Mouse (Mus musculus) stomach, embryonic 16.5 days (tissue): ENCODE measurements at regions not wholly inside any gene's neighbourhood (a gene's known extent, or its start where the extent isn't known, plus 50 kb on each side); places are given as distances from the start of the nearest gene placed in this dataset.

Experiments used
- ATAC-seq: fragments of 200-750 bp; cut with Nextera tagmentation; 2 replicates; pipeline ENCODE4 v1.8.0; 2017; ENCODE audit warnings: moderate number of reproducible peaks, moderate TSS enrichment; ENCODE audit not compliant: insufficient read depth, low FRiP score
- H3K27ac ChIP-seq: fragments of 300-500 bp; sonication (generic); 2 replicates; pipeline ENCODE4 v1.5.1; 2014; ENCODE audit warnings: low read length
- H3K27me3 ChIP-seq: fragments of 300-500 bp; sonication (generic); 2 replicates; pipeline ENCODE4 v1.6.1; 2014; ENCODE audit warnings: low read length, control low read depth, mixed read lengths; ENCODE audit not compliant: control insufficient read depth, insufficient read depth
- H3K36me3 ChIP-seq: fragments of 300-500 bp; sonication (generic); 2 replicates; pipeline ENCODE4 v1.6.1; 2014; ENCODE audit warnings: low read length; ENCODE audit not compliant: control insufficient read depth, insufficient read depth
- H3K4me1 ChIP-seq: fragments of 300-500 bp; sonication (generic); 2 replicates; pipeline ENCODE4 v1.6.1; 2014; ENCODE audit warnings: low read length, control low read depth, mixed read lengths; ENCODE audit not compliant: control insufficient read depth, insufficient read depth
- H3K4me2 ChIP-seq: fragments of 300-500 bp; sonication (generic); 2 replicates; pipeline ENCODE4 v1.6.1; 2014; ENCODE audit warnings: low read depth, low read length, mixed read lengths
- H3K4me3 ChIP-seq: fragments of 300-500 bp; sonication (generic); replicated peaks from 2 replicates; pipeline ENCODE4 v1.5.1; 2014; ENCODE audit warnings: mild to moderate bottlenecking, low read length
- H3K9ac ChIP-seq: fragments of 300-500 bp; sonication (generic); 2 replicates; pipeline ENCODE4 v1.6.1; 2014; ENCODE audit warnings: low read length
- H3K9me3 ChIP-seq: fragments of 300-500 bp; sonication (generic); replicated peaks from 2 replicates; pipeline ENCODE4 v1.6.1; 2016; ENCODE audit warnings: low read length, control low read depth; ENCODE audit not compliant: control insufficient read depth
- whole genome bisulfite sequencing: fragments of 180-500 bp; shearing (Covaris S2); extraction: QIAGEN DNeasy Blood & Tissue Kit; methylation state at CpG from one replicate; pipeline ENCODE4 v1.1.7; 2014; 5-methylcytosine and 5-hydroxymethylcytosine counted together

DNA sequence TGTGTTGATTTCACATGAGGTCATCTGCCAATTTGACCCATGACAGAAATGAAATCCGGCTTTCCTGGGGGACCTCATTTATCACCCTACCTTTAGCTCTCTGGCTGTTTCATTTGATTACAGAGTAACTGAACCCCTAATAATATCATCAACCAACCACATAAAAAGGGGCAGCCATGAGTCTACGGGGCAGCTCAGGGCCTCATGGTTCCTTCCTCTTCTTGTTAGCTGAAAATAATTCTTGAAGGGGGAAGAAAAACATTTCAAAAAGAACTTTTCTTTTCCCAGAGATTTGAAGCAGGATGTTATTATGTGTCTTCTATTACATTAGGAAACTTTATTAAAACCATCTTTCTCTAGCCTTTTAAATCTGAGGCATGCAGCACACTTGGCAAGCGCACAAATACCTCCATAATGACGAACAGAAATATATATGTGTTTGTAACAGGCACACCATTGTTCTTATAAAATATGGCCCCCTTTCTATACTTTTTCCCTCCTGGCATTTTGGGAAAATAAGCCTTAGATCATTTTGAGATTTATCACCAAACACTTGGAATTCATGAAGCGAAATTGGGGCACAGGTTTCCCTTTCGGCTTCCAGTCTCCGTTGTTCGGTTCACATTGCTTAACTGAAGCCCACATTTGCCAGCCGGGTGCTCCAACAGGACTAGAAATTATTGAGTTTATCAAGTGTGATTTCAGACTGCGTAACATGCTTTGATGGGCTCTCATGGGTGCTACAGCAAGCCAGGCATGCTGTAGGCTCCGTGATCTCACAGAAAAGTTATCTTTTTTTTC lies 90.7 kb upstream of the Irs2 start:
- H3K4me3 ChIP-seq: no peak overlapping the region
- no peaks in the 10 kb centered on the region for H3K36me3 ChIP-seq
- WGBS: 75% methylated on average over 11 of the region's 11 CpGs
- H3K4me1 ChIP-seq: no peaks in the 10 kb centered on the region
- no peak overlapping the region for H3K9ac ChIP-seq
- 0 out of 2 replicates have a peak, but pooled peaks cover 4% of the 10 kb centered on the region for H3K27me3 ChIP-seq
- no peaks in the 10 kb centered on the region for H3K9me3 ChIP-seq
- H3K4me2 ChIP-seq: no peak overlapping the region
- H3K27ac ChIP-seq: no peak overlapping the region
- ATAC-seq: no peak

GRCm38 (mm10) chr8:11098228-11098778 lies 90.0 kb upstream of the Irs2 start:
- no peak overlapping the region for H3K27ac ChIP-seq
- 56% methylated on average over 10 of the region's 10 CpGs for WGBS
- no peak overlapping the region for H3K4me3 ChIP-seq

DNA sequence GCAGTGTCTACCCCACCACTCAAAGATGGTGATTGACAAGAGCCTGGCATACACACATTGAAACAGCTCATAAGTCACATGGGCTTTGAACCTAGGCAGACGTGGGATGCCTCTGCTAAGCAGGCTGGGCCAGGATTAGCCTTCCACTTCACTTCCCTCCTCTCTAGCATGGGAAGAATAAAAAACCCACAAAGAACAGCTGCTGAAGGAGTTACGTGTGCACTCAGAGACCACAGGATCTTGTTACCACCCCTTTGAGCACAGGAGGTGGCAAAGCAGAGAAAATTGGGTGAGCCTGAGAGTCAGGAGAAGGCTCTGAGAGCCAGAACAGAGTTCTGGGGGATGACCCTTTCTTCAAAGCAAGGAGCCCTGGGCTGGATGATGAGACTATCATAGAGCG lies 89.6 kb upstream of the Irs2 start:
- no peak overlapping the region for H3K27ac ChIP-seq
- H3K9ac ChIP-seq: no peak overlapping the region
- WGBS: 72% methylated on average over 3 of the region's 3 CpGs
- H3K9me3 ChIP-seq: no peaks in the 10 kb centered on the region
- H3K27me3 ChIP-seq: 0 out of 2 replicates have a peak, but pooled peaks cover 4% of the 10 kb centered on the region
- no peak for ATAC-seq
- H3K36me3 ChIP-seq: no peaks in the 10 kb centered on the region
- H3K4me3 ChIP-seq: no peak overlapping the region
- H3K4me1 ChIP-seq: no peaks in the 10 kb centered on the region
- no peak overlapping the region for H3K4me2 ChIP-seq

More at GRCm38 (mm10) chr8:11098228-11098778, 90.0 kb upstream of the Irs2 start:
- Histone ChIP-seq H3K36me3 (no peaks in the 10 kb centered on the region), H3K4me2 (no peak overlapping the region), H3K9me3 (no peaks in the 10 kb centered on the region), H3K27me3 (0 out of 2 replicates have a peak, but pooled peaks cover 4% of the 10 kb centered on the region), H3K4me1 (no peaks in the 10 kb centered on the region), H3K9ac (no peak overlapping the region)
- no peak for ATAC-seq

GRCm38 (mm10) chr8:11094516-11094915 lies 86.3 kb upstream of the Irs2 start:
- ATAC-seq: no peak
- Histone ChIP-seq H3K4me2 (no peak overlapping the region), H3K36me3 (no peaks in the 10 kb centered on the region), H3K9ac (no peak overlapping the region), H3K4me3 (no peak overlapping the region), H3K27me3 (no peaks in the 10 kb centered on the region), H3K9me3 (no peaks in the 10 kb centered on the region), H3K4me1 (no peaks in the 10 kb centered on the region), H3K27ac (no peak overlapping the region)
- WGBS: 39% methylated on average over 8 of the region's 8 CpGs

GRCm38 (mm10) chr8:11092348-11092747 lies 84.1 kb upstream of the Irs2 start:
- no peaks in the 10 kb centered on the region for H3K9me3 ChIP-seq
- H3K27ac ChIP-seq: no peak overlapping the region
- no peaks in the 10 kb centered on the region for H3K27me3 ChIP-seq
- H3K4me1 ChIP-seq: no peaks in the 10 kb centered on the region
- no peak for ATAC-seq
- no peaks in the 10 kb centered on the region for H3K36me3 ChIP-seq
- no peak overlapping the region for H3K4me2 ChIP-seq
- no peak overlapping the region for H3K4me3 ChIP-seq
- H3K9ac ChIP-seq: no peak overlapping the region
- 43% methylated on average over 4 of the region's 4 CpGs for WGBS

GRCm38 (mm10) chr8:11091675-11092345 lies 83.6 kb upstream of the Irs2 start:
- no peak overlapping the region for H3K4me3 ChIP-seq
- no peaks in the 10 kb centered on the region for H3K27me3 ChIP-seq
- H3K9ac ChIP-seq: no peak overlapping the region
- H3K4me2 ChIP-seq: no peak overlapping the region
- no peaks in the 10 kb centered on the region for H3K4me1 ChIP-seq
- no peaks in the 10 kb centered on the region for H3K9me3 ChIP-seq
- ATAC-seq: no peak
- H3K36me3 ChIP-seq: no peaks in the 10 kb centered on the region
- no peak overlapping the region for H3K27ac ChIP-seq
- WGBS: 61% methylated on average over 3 of the region's 3 CpGs

GRCm38 (mm10) chr8:11088946-11089665 lies 80.8 kb upstream of the Irs2 start:
- Histone ChIP-seq H3K36me3 (no peaks in the 10 kb centered on the region), H3K9ac (no peak overlapping the region), H3K27ac (no peak overlapping the region), H3K9me3 (no peaks in the 10 kb centered on the region), H3K27me3 (no peaks in the 10 kb centered on the region), H3K4me2 (no peak overlapping the region), H3K4me1 (peaks cover 11% of the 10 kb centered on the region), H3K4me3 (no peak overlapping the region)
- WGBS: 48% methylated on average over 12 of the region's 12 CpGs
- ATAC-seq: no peak

DNA sequence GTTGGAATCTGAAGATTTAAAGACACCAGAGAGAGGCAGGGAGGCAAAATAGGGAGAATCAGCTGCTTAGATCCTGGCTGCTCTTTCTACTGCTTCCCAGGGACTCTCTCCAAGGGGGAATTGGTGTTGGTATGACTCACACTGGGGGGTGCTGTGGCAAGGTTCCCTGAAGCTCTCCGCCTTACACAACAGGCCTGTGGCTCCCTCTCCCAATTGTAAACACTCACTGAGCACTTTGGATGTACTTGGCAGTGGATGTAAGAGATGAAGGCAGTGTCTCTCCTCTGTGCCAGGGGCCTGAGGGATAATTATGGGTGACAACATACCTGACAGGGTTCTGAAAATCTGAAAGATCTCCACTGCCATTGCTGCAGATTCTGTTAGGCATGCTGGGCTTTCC lies 77.0 kb upstream of the Irs2 start:
- H3K27ac ChIP-seq: no peak overlapping the region; the same call in 1 of the 2 replicates

More for the DNA sequence above, 77.0 kb upstream of the Irs2 start:
- WGBS: 50% methylated on average over 1 of the region's 1 CpGs
- Histone ChIP-seq H3K36me3 (no peaks in the 10 kb centered on the region), H3K4me1 (peaks cover 15% of the 10 kb centered on the region), H3K4me2 (no peak overlapping the region), H3K9ac (no peak overlapping the region), H3K9me3 (no peaks in the 10 kb centered on the region), H3K27me3 (no peaks in the 10 kb centered on the region), H3K4me3 (no peak overlapping the region)
- peak; percentile 58 for ATAC-seq
